Mouse (Mus musculus): Measurements from ENCODE around the gene Srcin1. TPM values are rescaled to one million over a fixed set of nuclear protein-coding genes. Genes with fewer than 3 reads are reported as not detected.

The Srcin1 gene
- total and polyA plus RNA-seq, 3 experiments: 0.15 to 0.49 (median 0.25) TPM

GRCm38 (mm10) chr11:97540136-97540535, 35.9 kb downstream of the Srcin1 start:
- Histone ChIP-seq H3K4me1 (ENCODE audit: insufficient read depth, low read depth, low read length) (peaks cover 12% of the 10 kb centered on the region), H3K27me3 (ENCODE audit: insufficient read depth, low read length) (peaks cover 74% of the 10 kb centered on the region), H3K9me3 (replicated peaks) (peaks cover under 1% of the 10 kb centered on the region), H3K36me3 (replicated peaks) (no peaks in the 10 kb centered on the region), H3K4me3 (ENCODE audit: low read depth, low read length) (no peak overlapping the region)
- DNase-seq (ENCODE audit: low spot score) (peak; percentile 53), ATAC-seq (ENCODE audit: extremely low read depth, insufficient number of reproducible peaks, low FRiP score, poor library complexity, severe bottlenecking) (no peak)
- TF ChIP-seq CTCF (IDR thresholded peaks at IDR 0.05; ENCODE audit: low read depth, low read length): no peak
- no peak for TF ChIP-seq GATA1 (IDR thresholded peaks at IDR 0.05; ENCODE audit: borderline replicate concordance, low read length)
- TF ChIP-seq GATA2 (IDR thresholded peaks at IDR 0.05; ENCODE audit: borderline replicate concordance, low read depth, low read length): no peak
- no peak for TF ChIP-seq TAL1 (conservative IDR thresholded peaks at IDR 0.05; ENCODE audit: low read depth, low read length)
- TF ChIP-seq POLR2AphosphoS5 (IDR thresholded peaks at IDR 0.05; ENCODE audit: insufficient replicate concordance, low read depth, low read length): no peak

- H3K36me3 ChIP-seq (replicated peaks): no peaks in the 10 kb centered on the region
- peaks cover 5% of the 10 kb centered on the region for H3K9me3 ChIP-seq (replicated peaks)
- ATAC-seq (ENCODE audit: extremely low read depth, insufficient number of reproducible peaks, low FRiP score, poor library complexity, severe bottlenecking) (no peak), DNase-seq (ENCODE audit: low spot score) (no peak)
- H3K27me3 ChIP-seq (ENCODE audit: insufficient read depth, low read length): peaks cover 74% of the 10 kb centered on the region
- no peak overlapping the region for H3K4me3 ChIP-seq (ENCODE audit: low read depth, low read length)
- no peak for TF ChIP-seq POLR2AphosphoS5 (IDR thresholded peaks at IDR 0.05; ENCODE audit: insufficient replicate concordance, low read depth, low read length)
- TF ChIP-seq GATA2 (IDR thresholded peaks at IDR 0.05; ENCODE audit: borderline replicate concordance, low read depth, low read length): no peak
- no peak for TF ChIP-seq TAL1 (conservative IDR thresholded peaks at IDR 0.05; ENCODE audit: low read depth, low read length)
- no peak for TF ChIP-seq GATA1 (IDR thresholded peaks at IDR 0.05; ENCODE audit: borderline replicate concordance, low read length)
- TF ChIP-seq CTCF (IDR thresholded peaks at IDR 0.05; ENCODE audit: low read depth, low read length): no peak
- H3K4me1 ChIP-seq (ENCODE audit: insufficient read depth, low read depth, low read length): peaks cover 12% of the 10 kb centered on the region
Observed at GRCm38 (mm10) chr11:97539622-97540021, 36.4 kb downstream of the Srcin1 start.

- peaks cover 19% of the 10 kb centered on the region for H3K4me1 ChIP-seq (ENCODE audit: insufficient read depth, low read depth, low read length)
- H3K9me3 ChIP-seq (replicated peaks): peaks cover 10% of the 10 kb centered on the region
- DNase-seq (ENCODE audit: low spot score) (no peak), ATAC-seq (ENCODE audit: extremely low read depth, insufficient number of reproducible peaks, low FRiP score, poor library complexity, severe bottlenecking) (no peak)
- H3K36me3 ChIP-seq (replicated peaks): no peaks in the 10 kb centered on the region
- no peak overlapping the region for H3K4me3 ChIP-seq (ENCODE audit: low read depth, low read length)
- TF ChIP-seq GATA1 (IDR thresholded peaks at IDR 0.05; ENCODE audit: borderline replicate concordance, low read length): no peak
- no peak for TF ChIP-seq POLR2AphosphoS5 (IDR thresholded peaks at IDR 0.05; ENCODE audit: insufficient replicate concordance, low read depth, low read length)
- peaks cover 65% of the 10 kb centered on the region for H3K27me3 ChIP-seq (ENCODE audit: insufficient read depth, low read length)
Observed at GRCm38 (mm10) chr11:97537580-97538089, 38.4 kb downstream of the Srcin1 start.

- TF ChIP-seq TAL1 (conservative IDR thresholded peaks at IDR 0.05; ENCODE audit: low read depth, low read length) (no peak), CTCF (IDR thresholded peaks at IDR 0.05; ENCODE audit: low read depth, low read length) (no peak), GATA2 (IDR thresholded peaks at IDR 0.05; ENCODE audit: borderline replicate concordance, low read depth, low read length) (no peak)
- DNase-seq (ENCODE audit: low spot score) (no peak), ATAC-seq (ENCODE audit: extremely low read depth, insufficient number of reproducible peaks, low FRiP score, poor library complexity, severe bottlenecking) (no peak)
- Histone ChIP-seq H3K36me3 (replicated peaks) (no peaks in the 10 kb centered on the region), H3K4me1 (ENCODE audit: insufficient read depth, low read depth, low read length) (peaks cover 25% of the 10 kb centered on the region), H3K4me3 (ENCODE audit: low read depth, low read length) (no peak overlapping the region), H3K9me3 (replicated peaks) (peaks cover 10% of the 10 kb centered on the region), H3K27me3 (ENCODE audit: insufficient read depth, low read length) (peaks cover 61% of the 10 kb centered on the region)
Observed at GRCm38 (mm10) chr11:97536835-97537579, 39.0 kb downstream of the Srcin1 start.

GRCm38 (mm10) chr11:97536083-97536747, 39.8 kb downstream of the Srcin1 start:
- no peak for DNase-seq (ENCODE audit: low spot score)
- Histone ChIP-seq H3K4me3 (ENCODE audit: low read depth, low read length) (no peak overlapping the region), H3K9me3 (replicated peaks) (peaks cover 10% of the 10 kb centered on the region), H3K27me3 (ENCODE audit: insufficient read depth, low read length) (peaks cover 57% of the 10 kb centered on the region), H3K36me3 (replicated peaks) (no peaks in the 10 kb centered on the region), H3K4me1 (ENCODE audit: insufficient read depth, low read depth, low read length) (peaks cover 33% of the 10 kb centered on the region)
- TF ChIP-seq CTCF (IDR thresholded peaks at IDR 0.05; ENCODE audit: low read depth, low read length): no peak
- no peak for TF ChIP-seq TAL1 (conservative IDR thresholded peaks at IDR 0.05; ENCODE audit: low read depth, low read length)
- TF ChIP-seq GATA1 (IDR thresholded peaks at IDR 0.05; ENCODE audit: borderline replicate concordance, low read length): no peak
- TF ChIP-seq GATA2 (IDR thresholded peaks at IDR 0.05; ENCODE audit: borderline replicate concordance, low read depth, low read length): no peak
- TF ChIP-seq POLR2AphosphoS5 (IDR thresholded peaks at IDR 0.05; ENCODE audit: insufficient replicate concordance, low read depth, low read length): no peak
- no peak for ATAC-seq (ENCODE audit: extremely low read depth, insufficient number of reproducible peaks, low FRiP score, poor library complexity, severe bottlenecking)

GRCm38 (mm10) chr11:97535660-97536059, 40.3 kb downstream of the Srcin1 start:
- H3K4me3 ChIP-seq (ENCODE audit: low read depth, low read length): no peak overlapping the region
- peaks cover 57% of the 10 kb centered on the region for H3K27me3 ChIP-seq (ENCODE audit: insufficient read depth, low read length)
- no peak for TF ChIP-seq TAL1 (conservative IDR thresholded peaks at IDR 0.05; ENCODE audit: low read depth, low read length)
- no peak for TF ChIP-seq GATA1 (IDR thresholded peaks at IDR 0.05; ENCODE audit: borderline replicate concordance, low read length)
- no peak for TF ChIP-seq POLR2AphosphoS5 (IDR thresholded peaks at IDR 0.05; ENCODE audit: insufficient replicate concordance, low read depth, low read length)
- TF ChIP-seq GATA2 (IDR thresholded peaks at IDR 0.05; ENCODE audit: borderline replicate concordance, low read depth, low read length): no peak
- no peak for TF ChIP-seq CTCF (IDR thresholded peaks at IDR 0.05; ENCODE audit: low read depth, low read length)
- peaks cover 10% of the 10 kb centered on the region for H3K9me3 ChIP-seq (replicated peaks)
- peaks cover 33% of the 10 kb centered on the region for H3K4me1 ChIP-seq (ENCODE audit: insufficient read depth, low read depth, low read length)
- no peaks in the 10 kb centered on the region for H3K36me3 ChIP-seq (replicated peaks)
- DNase-seq (ENCODE audit: low spot score) (no peak), ATAC-seq (ENCODE audit: extremely low read depth, insufficient number of reproducible peaks, low FRiP score, poor library complexity, severe bottlenecking) (no peak)
